Mouse (Mus musculus): ENCODE results near the gene 1700123O20Rik.
A peak's percentile ranks its signal among the peaks of the same experiment; 100 is the strongest.

1700123O20Rik gene

GRCm38 (mm10) chr14:54678657-54679304, 7.2 kb upstream of the 1700123O20Rik start:
- no peak for DNase-seq (ENCODE audit: low read depth)

DNA sequence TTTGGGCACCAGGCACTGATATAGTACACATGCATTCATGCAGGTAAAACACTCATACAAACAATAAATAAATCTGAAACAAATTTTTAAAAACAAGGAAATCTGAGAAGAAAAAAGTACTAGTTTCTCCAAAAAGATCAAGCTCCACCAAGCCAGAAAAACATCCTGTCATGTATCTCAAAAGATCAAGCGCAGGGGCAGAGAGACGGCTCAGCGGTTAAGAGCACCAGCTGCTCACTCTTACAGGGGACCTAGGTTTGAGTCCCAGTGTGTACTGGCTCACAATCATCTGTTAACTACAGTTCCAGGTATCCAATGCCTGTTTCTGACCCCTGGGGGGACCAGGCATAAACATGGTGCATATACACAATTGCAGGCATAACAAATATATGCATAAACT, 3.6 kb upstream of the 1700123O20Rik start:
- no peak for DNase-seq (ENCODE audit: low read depth)

DNA sequence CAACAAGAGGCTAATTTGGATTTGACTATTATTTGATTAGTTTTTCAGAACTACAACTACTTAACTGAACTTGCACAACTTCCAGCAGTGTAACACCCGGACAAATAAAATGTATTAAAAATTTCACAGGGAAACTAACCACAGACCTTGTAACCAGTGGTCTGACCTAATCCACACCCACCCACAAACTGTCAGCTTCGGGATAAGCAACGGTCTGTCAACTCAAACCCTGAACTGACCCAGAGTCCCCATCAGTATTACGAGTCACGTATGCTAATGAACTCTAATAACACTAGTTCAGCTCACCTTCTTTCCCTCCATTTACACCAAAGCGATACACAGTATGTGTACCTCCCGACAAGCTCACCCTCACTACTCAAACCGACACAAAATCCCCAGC, 545 bp upstream of the 1700123O20Rik start:
- DNase-seq (ENCODE audit: low read depth) = peak; percentile 72

DNA sequence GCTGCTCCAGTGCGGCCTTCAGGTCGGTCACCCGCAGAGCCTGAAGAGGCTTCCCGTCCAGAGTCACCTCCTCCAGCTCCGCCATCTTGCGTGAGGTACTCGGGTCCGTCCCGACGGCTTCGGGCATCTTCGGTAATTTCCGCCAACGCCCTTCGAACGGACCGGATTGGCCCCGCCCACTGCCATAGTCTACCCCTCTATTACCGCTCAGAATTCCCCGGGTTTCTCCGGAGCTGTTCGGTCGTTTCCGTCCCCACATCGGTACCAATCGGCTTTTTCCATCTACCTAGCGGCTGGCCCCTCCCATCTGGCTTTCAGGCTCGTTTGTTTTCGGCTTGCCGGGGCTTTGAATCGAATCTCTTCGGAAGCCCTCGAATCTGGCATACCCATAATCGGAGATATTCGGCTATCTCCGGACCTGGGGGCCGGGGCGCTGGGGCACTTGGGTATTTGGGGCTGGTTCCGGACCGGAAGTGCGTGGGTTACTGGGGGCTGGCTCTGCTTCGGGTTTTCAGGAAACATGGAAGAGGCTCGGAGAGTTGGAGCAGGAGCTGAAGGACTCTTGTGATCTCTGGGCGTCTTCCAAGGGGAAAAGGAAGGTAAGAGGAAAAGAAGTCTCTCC, 617 bp downstream of the 1700123O20Rik start, which contains the start of gene Acin1:
Gene Acin1, minus strand, starts transcription at position 410 of the 622 bp plus-strand sequence.
- DNase-seq (ENCODE audit: low read depth) = peak; percentile 100

DNA sequence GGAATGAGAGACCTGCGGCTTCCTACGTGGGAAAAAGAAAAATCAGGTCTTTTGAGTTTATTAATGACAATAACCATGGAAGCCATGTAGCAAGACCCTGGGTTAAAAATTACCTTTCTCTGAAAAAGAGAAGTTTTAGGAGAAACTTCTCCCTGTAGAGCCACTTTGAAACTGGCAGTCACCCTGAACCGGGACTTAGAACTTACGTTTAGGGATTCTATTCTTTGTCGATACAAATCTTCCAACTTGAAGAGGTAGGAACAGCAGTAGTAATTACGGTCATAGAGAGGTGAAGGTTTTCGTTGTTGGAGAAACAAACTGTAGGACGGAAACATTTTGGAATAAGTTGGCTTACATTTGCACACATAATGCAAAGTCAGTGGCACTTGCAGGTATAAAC, 1.2 kb downstream of the 1700123O20Rik start:
- DNase-seq (ENCODE audit: low read depth) = peak; percentile 61

DNA sequence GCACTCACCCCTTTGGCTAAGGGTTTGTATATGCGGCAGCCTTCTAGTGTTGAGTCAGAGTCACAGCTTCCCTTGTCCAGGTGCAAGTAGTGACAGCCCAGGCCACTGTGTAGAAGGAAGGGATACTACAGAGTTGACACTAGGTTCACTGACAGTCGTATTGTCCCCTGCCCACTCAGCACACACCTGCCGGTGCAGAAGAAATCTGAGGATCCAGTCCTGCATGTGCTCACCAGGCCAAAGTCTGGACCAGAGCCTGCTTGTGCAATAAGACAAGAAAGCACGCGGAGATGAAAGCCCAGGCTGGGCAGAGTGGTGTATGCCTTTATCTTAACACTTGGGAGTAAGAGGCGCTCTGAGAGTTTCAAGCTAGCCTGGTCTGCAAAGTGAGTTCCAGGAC, 9.0 kb downstream of the 1700123O20Rik start:
- no peak for DNase-seq (ENCODE audit: low read depth)

DNA sequence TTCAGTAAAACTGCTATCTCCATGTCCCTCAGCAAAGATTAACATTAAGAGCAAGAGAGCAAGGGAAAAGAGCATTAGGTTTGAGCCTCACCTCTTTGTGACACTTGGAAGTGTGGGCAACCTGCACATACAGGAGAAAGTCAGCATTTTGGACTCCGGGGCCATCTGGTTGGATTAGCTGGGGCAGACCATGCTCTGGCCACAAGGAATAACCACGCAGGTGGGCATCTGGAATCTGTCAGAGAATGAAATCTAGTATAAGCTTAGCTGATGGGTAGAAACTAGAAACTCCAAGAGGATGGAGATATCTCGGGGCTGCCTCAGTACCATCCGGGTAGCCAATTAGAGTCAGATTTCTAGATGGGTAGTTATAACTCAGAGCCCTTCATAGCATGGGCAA, 10.7 kb downstream of the 1700123O20Rik start:
- no peak for DNase-seq (ENCODE audit: low read depth)

DNA sequence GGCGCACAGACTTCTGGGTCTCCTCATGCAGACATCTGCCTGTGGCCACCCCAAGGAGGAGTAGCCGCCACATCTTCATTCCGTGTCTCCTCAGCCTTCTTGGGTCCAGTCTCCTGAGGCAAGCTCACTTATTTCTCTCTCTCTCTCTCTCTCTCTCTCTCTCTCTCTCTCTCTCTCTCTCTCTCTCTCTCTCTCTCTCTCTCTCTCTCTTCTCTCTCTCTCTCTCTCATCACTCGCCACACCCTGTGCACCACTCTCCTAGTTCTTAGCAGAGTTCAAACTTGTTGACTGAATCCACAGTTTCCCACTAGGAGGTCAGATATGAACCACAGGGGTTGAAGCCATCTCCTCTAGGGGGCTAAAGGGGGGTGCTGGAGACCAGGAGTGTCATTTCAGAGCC, 12.7 kb downstream of the 1700123O20Rik start, which contains the start of gene Gm29776:
Gene Gm29776, minus strand, starts transcription at position 101 of the 400 bp plus-strand sequence.
- no peak for DNase-seq (ENCODE audit: low read depth)

- no peak for DNase-seq (ENCODE audit: low read depth)
Measured at GRCm38 (mm10) chr14:54699586-54699985, 13.6 kb downstream of the 1700123O20Rik start.

- DNase-seq (ENCODE audit: low read depth) = peak; percentile 82
Measured at GRCm38 (mm10) chr14:54701298-54701697, 15.3 kb downstream of the 1700123O20Rik start.

- no peak for DNase-seq (ENCODE audit: low read depth)
Measured at GRCm38 (mm10) chr14:54703207-54703606, 17.2 kb downstream of the 1700123O20Rik start.

- DNase-seq (ENCODE audit: low read depth) = peak; percentile 100
Measured at GRCm38 (mm10) chr14:54705844-54706243, 19.8 kb downstream of the 1700123O20Rik start.

DNA sequence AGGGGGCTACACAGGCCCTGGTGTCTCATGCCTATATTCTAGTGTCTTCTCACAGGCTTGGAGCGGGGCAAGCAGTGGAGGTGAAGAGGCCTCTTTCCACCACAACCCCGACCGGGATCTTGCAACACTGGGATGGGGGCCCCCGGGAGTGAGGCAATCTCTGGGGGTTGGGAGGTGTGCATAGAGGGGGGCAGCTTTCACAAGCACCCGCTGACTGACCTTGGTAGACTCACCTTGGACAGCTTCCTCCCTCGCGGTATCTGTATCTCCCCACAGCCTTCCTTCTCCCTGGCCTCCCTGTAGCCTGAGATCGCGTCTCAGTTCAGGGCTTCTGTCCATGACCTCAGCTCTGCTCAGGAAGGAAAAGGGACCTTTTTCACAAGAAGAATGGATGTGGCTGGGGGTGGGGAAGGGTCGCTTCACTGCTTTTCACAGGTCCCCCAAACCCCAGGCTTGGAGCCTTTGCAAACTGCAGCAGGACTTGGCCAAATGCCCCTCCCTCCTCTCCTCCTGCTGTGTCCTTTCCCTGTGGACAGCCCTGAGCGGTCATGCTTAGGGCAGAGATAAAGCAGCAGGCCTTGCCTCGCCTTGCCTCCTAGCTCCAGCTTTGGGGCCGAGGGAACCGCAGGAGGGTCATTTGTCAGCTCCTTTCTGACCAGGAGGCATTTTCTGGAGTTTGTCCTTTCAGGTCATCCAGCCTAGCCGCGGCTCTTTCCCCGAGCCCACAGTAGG, 20.7 kb downstream of the 1700123O20Rik start:
- DNase-seq (ENCODE audit: low read depth) = peak; percentile 91

DNA sequence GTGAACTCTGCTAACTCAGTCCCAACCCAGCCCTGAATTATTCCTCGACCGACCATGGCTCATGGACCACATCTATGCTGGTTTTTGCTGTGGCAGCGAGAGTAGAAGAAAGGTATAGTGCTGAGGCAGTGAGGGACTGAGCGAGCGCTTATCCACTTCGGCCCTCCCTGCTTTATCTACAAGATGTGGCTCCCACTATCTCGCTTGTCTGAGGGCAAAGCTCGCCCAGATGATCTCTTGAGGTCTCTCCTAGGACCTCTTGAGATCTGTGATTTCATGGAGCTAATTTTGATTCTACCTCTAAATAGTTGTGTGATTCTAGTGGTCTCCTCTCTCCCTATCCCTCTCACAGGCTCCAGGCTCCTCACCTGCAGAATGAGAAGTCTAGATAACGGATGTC, 23.0 kb downstream of the 1700123O20Rik start:
- no peak for DNase-seq (ENCODE audit: low read depth)

DNA sequence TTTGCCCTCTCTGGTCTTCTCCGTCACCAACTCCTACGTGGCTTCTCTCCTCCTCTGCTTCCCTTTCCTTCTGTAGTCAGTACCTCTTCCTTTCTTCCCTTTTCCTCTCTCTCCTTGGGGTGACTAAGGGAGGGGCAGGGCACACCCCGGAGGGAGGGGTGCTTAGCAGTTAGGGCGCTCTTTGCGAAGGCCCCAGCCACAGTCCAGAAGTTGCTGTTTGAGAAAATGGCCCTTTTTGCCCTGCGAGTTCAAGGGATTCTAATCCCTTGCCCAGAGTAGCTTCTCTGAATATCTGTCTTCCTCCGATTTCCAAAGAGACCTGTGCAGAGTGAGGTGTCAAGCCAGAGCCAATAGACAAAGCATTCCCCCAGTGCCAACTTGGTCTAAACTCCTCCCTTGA, 26.1 kb downstream of the 1700123O20Rik start, which contains the start of gene Cebpe:
Gene Cebpe, minus strand, starts transcription at position 101 of the 400 bp plus-strand sequence.
- no peak for DNase-seq (ENCODE audit: low read depth)

GRCm38 (mm10) chr14:54712861-54713260, 26.8 kb downstream of the 1700123O20Rik start:
- peak; percentile 93 for DNase-seq (ENCODE audit: low read depth)

GRCm38 (mm10) chr14:54714121-54714520, 28.1 kb downstream of the 1700123O20Rik start:
- peak; percentile 95 for DNase-seq (ENCODE audit: low read depth)

- peak; percentile 81 for DNase-seq (ENCODE audit: low read depth)
Measured at GRCm38 (mm10) chr14:54714617-54715081, 28.6 kb downstream of the 1700123O20Rik start.

GRCm38 (mm10) chr14:54715402-54715801, 29.4 kb downstream of the 1700123O20Rik start:
- DNase-seq (ENCODE audit: low read depth) = no peak

- DNase-seq (ENCODE audit: low read depth) = no peak
Measured at GRCm38 (mm10) chr14:54720041-54720440, 34.0 kb downstream of the 1700123O20Rik start.

- DNase-seq (ENCODE audit: low read depth) = no peak
Measured at GRCm38 (mm10) chr14:54720654-54721350, 34.8 kb downstream of the 1700123O20Rik start.

- no peak for DNase-seq (ENCODE audit: low read depth)
Measured at GRCm38 (mm10) chr14:54721711-54722110, 35.7 kb downstream of the 1700123O20Rik start.
